Mouse (Mus musculus): ENCODE data around the gene Igflr1. TPM values are rescaled to one million over a fixed set of nuclear protein-coding genes. Genes with fewer than 3 reads are reported as not detected.

Igflr1 gene
- 1 to 10 TPM in 3 of 4 experiments, not detected in 1; 1.1 to 1.4 (median 1.1) TPM for total RNA-seq (2022)

DNA sequence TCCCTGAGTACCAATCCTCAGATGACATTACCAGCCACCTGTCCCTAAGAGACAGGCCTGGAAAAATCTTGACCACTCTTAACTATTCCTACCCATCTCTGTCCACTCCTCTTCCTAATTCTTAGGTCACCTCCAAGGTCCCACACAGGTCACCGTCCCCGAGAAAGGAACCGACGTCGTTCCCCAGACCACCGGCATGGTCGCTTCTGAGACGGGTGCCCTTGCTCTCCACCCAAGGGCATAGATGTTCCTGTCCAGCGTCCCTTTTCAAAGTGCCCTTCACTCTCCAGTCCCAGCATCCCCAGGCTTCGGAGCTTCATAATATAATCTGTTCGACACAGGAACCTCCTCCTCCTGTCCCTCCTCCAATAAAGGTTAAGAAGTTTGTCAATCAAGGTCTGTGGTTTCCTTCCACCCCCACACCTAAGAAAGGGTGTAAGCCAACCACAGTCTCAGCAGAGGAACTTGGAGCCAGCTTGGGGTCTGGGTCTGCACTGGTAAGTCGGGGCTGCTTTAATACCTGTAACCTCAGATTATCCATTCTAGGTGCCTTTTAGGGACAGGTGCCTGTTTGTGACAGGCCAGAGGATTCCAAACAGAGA lies at the start of gene Igflr1:
TSS of gene Igflr1 (plus strand) at position 458 of the 602 bp plus-strand sequence.
- no peak for DNase-seq (ENCODE audit: low spot score)

DNA sequence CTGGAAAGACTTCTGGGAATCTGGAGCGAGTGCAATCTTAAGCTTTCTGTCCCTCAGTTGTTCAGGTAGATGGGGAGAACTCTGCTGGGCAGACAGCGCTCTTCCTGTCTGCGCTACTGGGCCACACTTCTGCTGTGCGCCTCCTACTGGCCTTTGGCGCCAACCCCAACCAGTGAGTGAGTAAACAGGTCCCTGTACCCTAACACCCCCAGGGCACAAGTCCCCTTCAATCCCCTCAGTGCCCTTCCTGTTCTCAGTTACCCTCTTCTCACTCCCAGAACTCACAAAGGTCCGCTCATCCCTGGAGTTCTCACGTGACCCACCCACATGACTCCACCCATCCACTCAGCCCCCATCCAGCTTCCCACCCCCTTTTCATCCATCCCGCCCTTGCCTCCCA lies 46.9 kb upstream of the Igflr1 start:
- DNase-seq (ENCODE audit: low spot score) = no peak

DNA sequence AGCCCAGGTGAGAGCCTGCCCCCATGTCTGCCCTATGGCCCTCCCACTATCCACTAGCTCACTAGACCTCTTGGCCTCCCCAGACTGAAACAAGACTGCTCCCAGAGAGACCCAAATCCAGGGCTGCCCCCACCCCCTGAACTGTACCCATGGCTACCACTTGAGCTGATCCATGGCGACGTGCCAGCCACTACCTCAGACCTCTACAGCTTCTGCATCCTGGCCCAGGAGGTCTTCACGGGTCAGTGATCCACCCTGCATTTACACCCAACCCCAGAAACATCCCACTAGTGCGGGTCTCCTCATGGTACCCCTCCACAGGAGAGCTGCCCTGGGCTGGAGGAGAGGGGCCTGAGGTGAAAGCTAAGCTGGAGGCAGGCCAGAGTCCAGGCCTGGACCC lies 44.8 kb upstream of the Igflr1 start:
- no peak for DNase-seq (ENCODE audit: low spot score)

DNA sequence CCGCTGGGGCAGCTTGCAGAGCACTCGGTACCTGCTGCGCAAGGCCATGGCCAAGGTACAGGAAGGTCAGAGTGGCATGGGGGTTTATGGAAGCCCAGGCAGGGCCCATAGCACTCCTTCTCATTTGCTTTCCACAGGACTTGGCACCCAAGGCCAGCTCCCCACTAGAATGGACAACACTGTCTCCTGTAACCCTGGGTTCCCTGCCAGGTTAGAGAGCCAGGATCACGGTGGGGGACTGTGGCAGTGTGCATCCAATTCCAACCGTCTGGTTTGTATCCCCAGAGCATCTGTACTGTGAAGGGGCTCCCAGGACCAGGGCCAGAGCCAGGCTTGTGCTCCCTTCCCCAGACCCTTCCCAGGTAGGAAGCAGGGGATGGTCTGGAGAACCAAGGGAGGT lies 44.4 kb upstream of the Igflr1 start:
- DNase-seq (ENCODE audit: low spot score) = no peak

DNA sequence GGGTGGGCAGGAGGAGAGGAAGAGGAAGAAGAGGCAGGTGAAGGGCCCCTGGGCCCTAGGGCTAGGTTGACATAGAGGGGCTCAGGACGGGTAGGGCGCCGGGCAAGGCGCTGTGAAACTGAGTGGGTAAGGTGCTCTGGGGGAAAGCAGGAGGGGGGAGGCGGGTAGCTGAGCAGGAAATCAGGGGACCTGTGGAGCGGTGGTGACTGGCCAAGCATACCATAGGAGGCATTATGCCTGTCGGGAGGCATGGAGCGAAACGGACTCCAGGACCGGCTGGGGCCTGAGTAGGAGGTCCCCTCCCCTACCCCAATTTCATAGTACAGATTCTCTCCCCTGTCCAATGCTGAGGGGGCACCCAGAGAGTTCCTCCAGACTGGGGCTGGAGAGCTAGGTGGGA lies 42.4 kb upstream of the Igflr1 start:
- DNase-seq (ENCODE audit: low spot score) = no peak

DNA sequence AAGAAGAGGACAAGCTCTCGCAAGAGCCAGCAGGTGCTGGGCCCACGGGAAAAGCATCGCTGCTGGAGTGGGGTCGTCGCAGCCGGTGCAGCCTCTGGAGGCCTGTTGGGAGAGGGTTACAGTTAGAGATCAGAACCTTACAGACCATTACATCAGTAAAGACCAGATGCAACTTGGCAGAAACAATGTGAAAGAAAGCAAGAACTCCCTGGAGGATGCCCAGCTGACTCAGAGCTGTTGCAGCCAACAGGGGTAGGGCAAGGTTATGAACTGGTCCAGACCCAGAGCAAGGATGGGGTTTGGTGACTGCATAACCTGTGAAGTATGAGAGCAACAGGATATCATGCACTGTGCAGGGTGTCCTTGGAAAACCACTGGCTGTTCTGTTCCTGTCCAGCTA lies 40.7 kb upstream of the Igflr1 start:
- DNase-seq (ENCODE audit: low spot score) = no peak

DNA sequence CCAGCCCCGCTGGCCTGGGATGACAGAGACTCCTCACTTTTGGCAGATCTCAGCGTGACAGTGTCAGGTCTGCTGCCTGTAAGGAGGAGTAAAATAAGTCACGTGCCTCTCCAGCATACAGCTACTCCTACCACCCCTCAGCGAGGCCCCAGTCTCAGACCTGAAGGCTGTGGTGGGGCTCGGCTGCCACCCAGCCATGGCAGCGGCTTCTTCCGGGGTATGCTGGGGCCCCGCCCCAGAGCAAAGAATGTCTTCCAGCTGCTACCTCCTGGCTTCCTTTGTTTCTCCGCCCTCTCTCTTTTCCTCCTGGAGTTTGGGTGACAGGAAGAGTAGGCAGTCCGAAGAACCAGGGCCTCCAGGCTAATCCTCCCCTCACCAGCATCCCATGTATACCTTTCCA lies 39.3 kb upstream of the Igflr1 start:
- DNase-seq (ENCODE audit: low spot score) = no peak

DNA sequence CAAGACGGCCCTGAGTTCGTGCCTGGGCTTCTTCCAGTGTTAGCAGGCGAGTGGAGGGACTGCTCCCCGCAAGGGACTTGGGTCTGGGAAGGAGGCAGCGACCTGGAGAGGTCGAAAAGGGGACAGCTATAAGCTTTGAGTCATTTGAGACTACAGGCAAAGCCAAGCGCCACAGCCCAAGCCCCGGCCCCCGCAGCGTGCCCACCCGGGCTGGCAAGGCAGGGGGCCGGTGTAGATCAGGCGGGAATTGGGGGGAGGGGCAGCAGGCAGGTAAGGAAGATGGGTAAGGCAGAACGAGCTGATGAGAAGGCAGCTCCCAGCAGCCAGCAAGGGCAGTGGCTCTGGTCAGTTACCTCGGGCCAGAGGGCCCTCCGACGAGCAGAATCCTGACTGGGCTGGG lies 38.8 kb upstream of the Igflr1 start:
- no peak for DNase-seq (ENCODE audit: low spot score)

DNA sequence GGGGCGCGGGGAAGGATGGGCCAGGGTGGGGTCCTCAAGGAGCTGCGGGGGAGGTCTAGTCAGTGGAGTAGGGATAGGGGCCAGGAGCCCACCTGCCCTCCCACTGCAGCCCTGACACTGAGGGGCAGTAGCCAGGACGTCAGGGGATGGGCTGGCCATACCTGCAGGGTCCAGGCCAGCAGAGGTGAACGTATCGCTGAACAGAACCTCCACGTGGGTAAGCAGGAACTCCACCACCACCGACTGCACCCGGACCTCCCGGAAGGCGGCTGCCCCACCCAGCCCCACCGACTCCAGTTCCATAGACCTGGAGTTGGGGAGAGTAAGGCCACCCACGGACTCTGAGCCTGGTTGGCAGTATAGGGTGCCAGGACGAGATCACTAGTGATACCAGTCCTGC lies 38.2 kb upstream of the Igflr1 start:
- DNase-seq (ENCODE audit: low spot score) = no peak

DNA sequence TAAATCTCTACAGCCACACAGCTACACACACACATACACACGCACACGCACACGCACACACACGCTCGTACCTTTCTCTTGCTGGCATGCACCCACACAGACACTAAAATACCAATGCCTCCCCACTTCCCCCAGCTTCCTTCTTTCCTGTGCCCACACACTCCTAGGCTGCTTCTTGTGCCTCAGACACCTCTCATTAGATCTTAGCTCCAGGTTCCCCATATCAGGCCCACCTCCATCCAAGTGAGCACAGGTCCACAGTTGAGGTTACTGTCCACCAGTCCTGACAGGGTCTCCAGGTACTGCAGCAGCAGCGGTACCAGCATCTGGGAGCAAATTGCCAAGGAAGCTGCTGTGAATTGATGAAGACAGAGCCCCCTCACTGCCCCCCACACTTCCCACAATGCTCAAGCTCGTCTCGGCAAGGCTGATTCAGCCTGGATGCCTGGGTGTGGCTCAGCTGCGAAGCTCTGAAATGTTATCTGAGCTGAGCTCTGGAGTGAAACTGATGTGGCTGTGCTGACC lies 33.9 kb upstream of the Igflr1 start:
- no peak for DNase-seq (ENCODE audit: low spot score)

DNA sequence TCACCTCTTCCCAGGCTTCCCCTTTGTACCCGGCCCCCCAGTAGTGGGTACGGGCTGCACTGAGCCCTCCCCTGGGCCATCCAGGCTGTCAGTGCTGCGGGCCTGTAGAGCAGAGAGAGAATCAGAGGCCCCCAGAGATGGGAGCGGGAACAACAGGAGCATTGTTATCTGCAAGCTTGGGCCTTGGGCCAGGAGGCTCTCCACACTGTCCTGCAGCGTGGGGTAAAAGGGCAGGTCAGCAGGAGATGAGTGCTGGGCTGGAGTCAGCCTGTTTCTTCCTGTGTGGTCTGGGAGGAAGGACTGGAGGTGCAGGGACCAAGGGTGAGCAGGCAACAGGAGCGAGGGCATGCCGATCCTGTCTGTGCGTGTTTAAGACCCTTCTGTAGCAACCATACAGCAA lies 32.3 kb upstream of the Igflr1 start:
- no peak for DNase-seq (ENCODE audit: low spot score)

DNA sequence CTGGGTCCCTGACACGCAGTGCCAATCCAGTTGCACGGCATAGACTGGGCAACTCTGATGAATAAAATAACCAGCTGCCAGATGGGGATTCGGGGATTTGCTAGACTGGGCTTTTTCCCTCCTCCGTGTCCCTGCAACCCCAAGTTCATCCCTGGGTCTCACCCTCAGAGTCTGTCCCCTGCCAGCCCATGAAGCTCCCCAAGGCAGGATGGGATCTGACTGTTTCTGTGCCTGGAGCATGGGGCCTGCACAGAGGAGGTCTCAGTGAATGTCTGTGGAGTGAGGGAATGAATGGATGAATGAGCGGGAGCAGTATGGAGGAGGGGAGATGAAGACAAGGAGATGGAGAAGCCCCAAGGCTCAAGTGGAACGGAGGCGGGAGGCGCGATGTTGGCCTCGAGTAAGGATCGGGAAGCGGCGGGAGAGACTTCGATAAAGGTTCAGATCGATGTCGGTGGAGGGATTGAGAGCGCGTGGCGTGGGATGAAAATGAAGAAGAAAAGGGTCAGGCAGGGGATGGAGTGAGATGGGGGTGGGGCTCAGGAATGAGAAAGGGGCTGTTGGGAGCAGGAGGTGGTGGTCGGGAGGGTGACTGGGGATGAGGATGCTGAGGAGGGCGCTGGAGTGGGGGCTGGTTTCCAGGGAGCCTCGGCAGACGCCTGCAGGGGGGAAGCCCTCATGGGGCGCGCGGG lies 31.1 kb upstream of the Igflr1 start:
- no peak for DNase-seq (ENCODE audit: low spot score)

DNA sequence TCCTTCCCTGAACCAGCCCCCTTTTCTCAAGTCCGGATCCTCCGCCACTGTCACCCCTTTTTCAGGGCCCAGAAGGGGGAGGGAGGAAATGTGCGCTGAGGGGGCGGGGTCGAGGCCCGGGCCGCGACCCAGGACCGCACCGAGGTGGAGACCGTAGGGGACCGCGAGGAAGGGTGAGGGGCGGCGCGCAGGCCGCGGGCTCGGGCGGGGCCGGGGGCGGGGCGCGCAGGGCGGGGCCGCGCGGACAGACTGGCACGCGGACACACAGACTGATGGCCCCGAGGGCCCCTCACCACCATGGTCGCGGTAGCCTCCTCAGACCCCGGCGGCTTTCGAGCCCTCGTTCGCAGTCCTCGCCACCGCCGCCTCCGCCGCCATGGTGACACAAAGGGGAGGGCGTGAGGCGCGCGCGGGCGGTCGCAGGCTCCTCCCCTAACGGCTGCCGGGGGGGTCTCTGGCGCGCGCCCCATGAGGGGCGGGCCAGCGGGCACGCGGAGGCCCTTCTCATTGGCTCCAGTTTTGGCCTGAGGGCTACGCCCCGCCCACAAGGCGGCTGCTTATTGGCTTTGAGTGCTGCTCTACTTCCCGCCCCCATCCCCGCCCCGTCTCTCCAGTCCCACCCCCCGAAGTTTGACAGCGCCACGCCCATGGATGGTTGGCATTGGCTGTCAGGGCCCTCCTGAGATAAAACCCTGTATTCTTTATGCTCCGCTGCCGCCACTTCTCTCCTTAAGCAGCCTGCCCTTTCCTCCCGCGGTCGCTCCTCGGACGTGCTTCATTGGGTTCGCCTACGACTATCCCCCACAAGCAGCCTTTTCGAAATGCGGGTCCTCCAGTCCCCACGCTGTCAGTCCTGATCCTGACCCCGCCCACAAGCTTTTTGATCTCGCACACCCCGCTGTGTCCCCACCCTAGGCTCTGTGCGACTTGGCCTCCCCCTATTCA lies 30.3 kb upstream of the Igflr1 start, which contains the start of gene Arhgap33:
TSS of gene Arhgap33 (minus strand) at position 428 of the 945 bp plus-strand sequence.
- peak; percentile 89 for DNase-seq (ENCODE audit: low spot score)

DNA sequence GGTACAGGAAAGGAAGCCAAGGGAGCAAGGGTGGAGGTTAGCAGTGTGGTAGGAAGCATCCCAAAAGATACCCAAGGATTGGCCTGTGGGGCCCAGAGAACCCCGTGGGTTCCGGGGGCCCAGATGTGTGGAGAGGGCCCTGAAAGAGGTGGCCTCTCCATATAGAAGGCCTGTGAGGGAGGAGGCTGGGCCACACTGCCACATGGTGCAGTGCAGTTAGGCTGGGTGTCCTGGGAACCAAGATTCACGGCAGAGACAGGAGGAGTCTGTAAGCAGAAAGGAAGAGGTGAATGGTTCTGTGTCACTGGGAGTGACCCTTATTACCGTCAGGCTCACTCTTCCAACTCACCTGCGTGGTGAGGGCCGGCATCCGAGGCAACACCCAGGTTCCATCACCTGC lies 24.7 kb upstream of the Igflr1 start:
- no peak for DNase-seq (ENCODE audit: low spot score)

DNA sequence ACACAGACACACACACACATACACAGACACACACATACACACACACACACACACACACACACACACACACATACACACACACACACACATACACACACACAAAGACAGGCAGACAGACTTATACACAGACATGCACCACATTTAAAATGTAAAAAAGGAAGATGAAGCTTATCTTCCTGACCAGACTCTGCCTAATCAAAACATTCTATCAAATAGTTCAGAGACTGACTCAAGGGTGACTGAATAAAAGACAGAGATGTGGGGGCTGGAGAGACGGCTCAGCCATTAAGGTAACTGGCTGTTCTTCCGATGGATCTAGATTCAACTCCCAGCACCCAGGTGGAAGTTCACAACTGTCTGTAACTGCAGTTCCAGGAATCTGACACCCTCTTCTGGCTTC lies 20.9 kb upstream of the Igflr1 start:
- no peak for DNase-seq (ENCODE audit: low spot score)

DNA sequence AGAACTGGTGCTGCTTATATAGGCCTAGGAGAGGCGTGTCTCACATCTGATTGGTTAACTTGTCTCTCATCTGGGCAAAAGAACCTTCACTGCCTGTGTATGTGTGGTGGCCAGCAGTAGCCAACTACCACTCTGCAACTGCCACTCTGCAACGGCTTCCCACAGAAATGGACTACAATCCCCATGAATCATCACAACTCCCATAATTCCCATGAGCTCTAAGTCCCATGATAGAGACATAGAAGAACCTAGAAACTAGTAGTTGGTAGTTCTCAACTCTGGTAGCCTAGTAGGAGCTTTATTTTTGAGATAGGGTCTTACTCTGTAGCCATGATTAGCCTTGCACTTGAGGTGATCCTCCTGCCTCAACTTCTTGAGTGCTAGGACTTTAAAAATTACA lies 15.3 kb upstream of the Igflr1 start:
- no peak for DNase-seq (ENCODE audit: low spot score)

DNA sequence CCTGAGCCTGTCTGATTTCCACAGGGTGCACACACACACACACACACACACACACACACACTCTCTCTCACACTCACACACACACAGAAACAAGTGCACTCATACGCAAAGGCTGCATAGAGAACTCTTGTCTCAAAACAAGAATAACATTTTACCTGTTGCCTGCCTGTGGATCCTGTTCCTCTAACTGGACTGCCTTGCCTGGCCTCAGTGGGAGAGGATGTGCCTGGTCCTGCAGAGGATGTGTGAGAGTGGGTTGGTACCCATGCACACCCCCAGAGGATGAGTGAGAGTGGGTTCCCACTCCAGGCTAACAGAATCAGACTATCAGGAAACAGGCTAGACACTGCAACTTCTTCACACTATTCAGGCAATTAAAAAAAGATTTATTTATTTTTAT lies 14.6 kb upstream of the Igflr1 start:
- no peak for DNase-seq (ENCODE audit: low spot score)

DNA sequence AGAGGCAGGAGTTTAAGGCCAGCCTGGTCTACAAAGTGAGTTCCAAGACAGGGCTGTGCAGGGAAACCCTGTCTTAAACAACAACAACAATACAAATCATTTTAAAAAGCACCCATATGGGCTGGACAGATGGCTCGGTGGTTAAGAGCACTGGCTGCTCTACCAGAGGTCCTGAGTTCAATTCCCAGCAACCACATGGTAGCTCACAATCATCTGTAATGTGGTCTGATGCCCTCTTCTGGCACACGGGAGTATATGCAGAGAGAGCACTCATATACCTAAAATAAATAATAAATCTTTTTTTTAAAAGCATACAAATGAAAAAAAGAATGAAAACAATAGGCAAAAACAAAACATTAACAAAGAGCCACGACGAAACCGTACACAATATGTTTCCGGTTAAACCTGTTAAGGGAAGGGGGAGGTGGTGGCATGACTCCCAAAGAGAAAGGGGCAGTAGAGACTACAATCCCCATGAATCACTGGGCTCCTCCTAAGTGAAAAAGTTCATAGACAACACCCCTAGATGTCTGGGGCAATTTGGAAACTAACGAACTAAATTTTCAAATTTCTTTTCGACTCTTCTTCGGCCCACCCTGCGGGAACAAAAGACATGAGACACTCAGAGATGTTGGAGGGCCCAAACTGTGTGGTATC lies 13.7 kb upstream of the Igflr1 start:
- DNase-seq (ENCODE audit: low spot score) = no peak

DNA sequence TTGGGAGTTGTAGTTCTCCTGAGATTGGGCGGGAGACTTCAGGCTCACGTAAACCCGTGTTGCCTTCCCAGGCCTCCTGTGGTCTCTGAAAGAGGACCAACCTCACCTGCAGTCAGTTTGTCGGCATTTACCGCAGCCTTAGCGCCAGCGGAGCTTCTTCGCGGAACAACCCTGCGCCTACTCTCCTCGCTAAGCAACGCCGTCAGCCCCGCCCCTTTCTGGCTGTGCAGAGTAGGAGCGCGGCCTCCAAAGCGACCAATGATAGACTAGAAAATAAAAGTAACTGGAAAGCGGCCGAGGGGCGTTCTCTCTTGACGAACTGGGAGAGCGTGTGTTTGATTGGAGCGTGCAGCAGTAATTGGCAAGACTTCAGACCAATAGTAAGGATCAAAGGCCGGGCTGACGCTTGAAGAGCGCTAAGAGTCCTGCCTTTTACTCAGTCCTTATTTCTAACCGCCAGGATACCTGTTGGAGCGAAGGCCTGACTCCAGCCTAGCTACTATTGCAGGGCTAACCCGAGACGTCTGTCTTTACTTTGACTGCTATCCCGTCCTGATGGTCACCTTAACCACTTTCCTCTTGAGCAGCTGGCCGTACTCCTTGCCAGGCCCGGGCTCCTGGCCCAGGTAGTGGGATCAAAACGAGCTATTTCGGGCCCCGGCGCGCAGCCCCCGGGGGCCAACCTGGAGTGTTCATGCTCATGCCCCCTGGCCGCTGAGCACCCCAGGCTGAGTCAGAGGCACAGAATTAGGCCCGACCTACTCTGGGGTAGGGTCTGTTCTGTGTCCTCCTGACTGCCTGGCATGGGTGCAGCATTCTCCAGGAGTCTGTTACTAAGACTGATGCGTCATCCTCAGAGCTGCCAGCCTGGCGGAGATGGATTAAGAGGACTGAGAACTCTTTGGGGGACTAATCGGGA lies 12.9 kb upstream of the Igflr1 start, which contains the start of the genes Hspb6 and Proser3:
TSS of gene Hspb6 (plus strand) at position 77 of the 919 bp plus-strand sequence.
TSS of gene Proser3 (minus strand) at position 198 of the 919 bp plus-strand sequence.
- peak; percentile 99 for DNase-seq (ENCODE audit: low spot score)

DNA sequence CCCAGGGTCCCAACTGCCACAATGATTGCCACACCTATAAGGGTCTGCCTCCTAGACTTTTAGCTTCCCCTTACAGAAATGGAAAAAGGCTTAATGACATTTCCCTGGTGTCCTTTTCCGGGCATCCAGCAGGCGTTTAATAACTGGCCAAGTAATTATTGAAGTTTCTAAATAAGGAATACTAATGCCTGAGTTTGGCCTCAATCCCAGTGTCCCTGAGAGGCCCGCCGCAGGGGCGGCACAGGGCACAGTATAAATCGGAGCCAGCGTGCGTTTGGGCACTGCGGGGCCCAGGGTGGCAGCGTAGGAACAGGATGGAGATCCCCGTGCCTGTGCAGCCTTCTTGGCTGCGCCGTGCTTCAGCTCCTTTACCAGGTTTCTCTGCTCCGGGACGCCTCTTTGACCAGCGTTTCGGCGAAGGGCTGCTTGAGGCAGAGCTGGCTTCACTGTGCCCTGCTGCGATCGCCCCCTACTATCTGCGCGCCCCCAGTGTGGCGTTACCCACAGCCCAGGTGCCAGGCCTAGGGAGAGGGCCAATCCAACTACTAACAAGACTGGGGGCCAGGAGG lies 12.1 kb upstream of the Igflr1 start:
- peak; percentile 65 for DNase-seq (ENCODE audit: low spot score)
